Mouse (Mus musculus) forebrain, embryonic 11.5 days (tissue): ENCODE results near the gene Acad10. TPM values are rescaled to one million over a fixed set of nuclear protein-coding genes. Genes with fewer than 3 reads are reported as not detected.
"Not testable (repeated sequence)": the region's sequence is repeated elsewhere in the genome, so short reads cannot be mapped to it uniquely, and the experiment has no call there.

Source experiments
- ATAC-seq: fragments of 200-750 bp; cut with Nextera tagmentation; replicated peaks from 2 replicates; pipeline ENCODE4 v1.8.0; 2017; ENCODE audit warnings: moderate TSS enrichment; ENCODE audit not compliant: low FRiP score
- DNase-seq: peaks from one replicate; pipeline ENCODE4 v3.0.0-alpha.2; 2017; ENCODE audit warnings: low spot score
- H3K27ac ChIP-seq: fragments of 300-500 bp; sonication (generic); 2 replicates; pipeline ENCODE4 v1.5.1; 2014; ENCODE audit warnings: low read depth, low read length
- H3K27me3 ChIP-seq: fragments of 300-500 bp; sonication (generic); 2 replicates; pipeline ENCODE4 v1.6.1; 2014; ENCODE audit warnings: mild to moderate bottlenecking, low read length, mixed read lengths; ENCODE audit not compliant: control insufficient read depth, insufficient read depth
- H3K36me3 ChIP-seq: fragments of 300-500 bp; sonication (generic); 2 replicates; pipeline ENCODE4 v1.6.1; 2014; ENCODE audit warnings: mild to moderate bottlenecking, low read length, moderate library complexity, mixed read lengths; ENCODE audit not compliant: control insufficient read depth, insufficient read depth
- H3K4me1 ChIP-seq: fragments of 300-500 bp; sonication (generic); replicated peaks from 2 replicates; pipeline ENCODE4 v1.6.1; 2014; ENCODE audit warnings: low read length, mixed read lengths; ENCODE audit not compliant: control insufficient read depth, insufficient read depth
- H3K4me2 ChIP-seq: fragments of 300-500 bp; sonication (generic); 2 replicates; pipeline ENCODE4 v1.6.1; 2014; ENCODE audit warnings: low read depth, mild to moderate bottlenecking, low read length, moderate library complexity, mixed read lengths; ENCODE audit not compliant: severe bottlenecking
- H3K4me3 ChIP-seq: fragments of 300-500 bp; sonication (generic); 2 replicates; pipeline ENCODE4 v1.5.1; 2014; ENCODE audit warnings: low read depth, low read length
- H3K9ac ChIP-seq: fragments of 300-500 bp; sonication (generic); 2 replicates; pipeline ENCODE4 v1.6.1; 2014; ENCODE audit warnings: low read length
- H3K9me3 ChIP-seq: fragments of 300-500 bp; sonication (generic); 2 replicates; pipeline ENCODE4 v1.6.1; 2016; ENCODE audit warnings: low read length, mixed read lengths; ENCODE audit not compliant: control insufficient read depth
- WGBS: fragments of 180-500 bp; shearing (Covaris S2); extraction: QIAGEN DNeasy Blood & Tissue Kit; methylation state at CpG from one replicate; pipeline ENCODE4 v1.1.7; 2014; 5-methylcytosine and 5-hydroxymethylcytosine counted together
- polyA plus RNA-seq: library from polyadenylated mRNA; unstranded; fragments of >200 nt; fragmentation: Nextera tagmentation; extraction: Ambion mirVana; gene quantifications from 2 replicates; pipeline ENCODE4 v1.2.1, GENCODE M21; 2014

Acad10 gene
- polyA plus RNA-seq, 1 experiment from 2014 or later: 1.9 TPM

- 93% methylated on average over 9 of the region's 9 CpGs for WGBS
- Histone ChIP-seq H3K27ac (no peak overlapping the region), H3K4me3 (no peak overlapping the region), H3K4me1 (no peaks in the 10 kb centered on the region), H3K9ac (no peak overlapping the region), H3K4me2 (no peak overlapping the region), H3K36me3 (no peaks in the 10 kb centered on the region), H3K9me3 (no peaks in the 10 kb centered on the region), H3K27me3 (no peaks in the 10 kb centered on the region)
- no peak for DNase-seq
- no peak for ATAC-seq
Measured at GRCm38 (mm10) chr5:121639601-121640000, 20.7 kb downstream of the Acad10 start.

GRCm38 (mm10) chr5:121637296-121637695, 23.0 kb downstream of the Acad10 start:
- 85% methylated on average over 6 of the region's 6 CpGs for WGBS
- Histone ChIP-seq H3K27me3 (no peaks in the 10 kb centered on the region), H3K4me3 (no peak overlapping the region), H3K9me3 (no peaks in the 10 kb centered on the region), H3K9ac (no peak overlapping the region), H3K4me1 (no peaks in the 10 kb centered on the region), H3K36me3 (no peaks in the 10 kb centered on the region), H3K4me2 (no peak overlapping the region), H3K27ac (no peak overlapping the region)
- DNase-seq (no peak), ATAC-seq (no peak)

DNA sequence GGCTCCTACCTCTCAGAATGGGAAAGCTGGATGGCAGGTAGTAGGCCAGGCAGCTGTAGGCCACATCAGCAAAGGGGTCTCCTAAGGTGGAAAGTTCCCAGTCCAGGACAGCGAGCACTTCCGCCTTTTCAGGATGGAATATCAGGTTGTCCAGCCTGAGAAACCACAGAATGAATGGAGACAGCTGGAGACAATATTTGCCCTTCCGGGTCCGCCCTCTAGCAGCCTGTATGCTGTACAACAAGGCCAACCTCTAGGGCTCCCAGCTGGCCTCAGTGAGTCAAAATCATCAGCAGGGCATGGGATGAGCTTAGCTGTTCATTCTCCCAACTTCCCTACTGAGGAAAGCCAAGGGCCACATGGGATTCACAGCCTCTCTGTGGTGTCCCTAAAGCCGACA, 25.6 kb downstream of the Acad10 start:
- 92% methylated on average over 5 of the region's 5 CpGs for WGBS
- H3K9ac ChIP-seq: no peak overlapping the region
- no peaks in the 10 kb centered on the region for H3K27me3 ChIP-seq
- H3K36me3 ChIP-seq: no peaks in the 10 kb centered on the region
- H3K27ac ChIP-seq: no peak overlapping the region
- ATAC-seq (no peak), DNase-seq (no peak)
- H3K9me3 ChIP-seq: no peaks in the 10 kb centered on the region
- H3K4me3 ChIP-seq: no peak overlapping the region
- no peaks in the 10 kb centered on the region for H3K4me1 ChIP-seq
- H3K4me2 ChIP-seq: no peak overlapping the region

- no peak for ATAC-seq
- Histone ChIP-seq H3K4me3 (no peak overlapping the region), H3K9me3 (no peaks in the 10 kb centered on the region), H3K9ac (no peak overlapping the region), H3K36me3 (no peaks in the 10 kb centered on the region), H3K27me3 (no peaks in the 10 kb centered on the region), H3K4me1 (no peaks in the 10 kb centered on the region), H3K27ac (no peak overlapping the region), H3K4me2 (no peak overlapping the region)
- 42% methylated on average over 3 of the region's 3 CpGs for WGBS
- DNase-seq: no peak
Measured at GRCm38 (mm10) chr5:121632804-121633203, 27.5 kb downstream of the Acad10 start.

DNA sequence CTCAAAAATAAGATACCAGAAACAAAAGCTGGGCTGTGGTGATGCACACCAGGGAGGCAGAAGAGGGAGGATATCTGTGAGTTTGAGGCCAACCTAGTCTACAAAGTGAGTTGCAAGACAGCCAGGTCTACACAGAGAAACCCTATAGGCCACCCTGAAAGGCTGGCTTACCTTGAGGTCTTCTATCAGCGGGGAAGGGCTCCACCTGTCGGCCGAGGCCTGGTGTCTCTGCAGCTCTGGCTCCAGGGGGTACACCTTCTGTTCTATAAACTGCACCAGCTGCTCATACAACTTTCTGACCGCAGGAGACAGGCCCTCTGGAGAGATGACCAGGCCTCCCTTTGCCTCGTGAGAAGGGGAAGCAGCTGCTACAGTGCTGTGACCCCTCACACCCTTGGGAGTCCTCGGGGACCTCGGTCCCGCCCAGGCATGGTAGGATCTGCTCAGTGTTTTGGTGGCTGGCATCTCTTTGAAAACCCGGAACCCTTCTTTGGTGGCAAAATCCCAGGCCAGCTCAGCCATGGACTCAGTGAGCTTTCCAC, 29.1 kb downstream of the Acad10 start:
- 76% methylated on average over 9 of the region's 9 CpGs for WGBS

DNA sequence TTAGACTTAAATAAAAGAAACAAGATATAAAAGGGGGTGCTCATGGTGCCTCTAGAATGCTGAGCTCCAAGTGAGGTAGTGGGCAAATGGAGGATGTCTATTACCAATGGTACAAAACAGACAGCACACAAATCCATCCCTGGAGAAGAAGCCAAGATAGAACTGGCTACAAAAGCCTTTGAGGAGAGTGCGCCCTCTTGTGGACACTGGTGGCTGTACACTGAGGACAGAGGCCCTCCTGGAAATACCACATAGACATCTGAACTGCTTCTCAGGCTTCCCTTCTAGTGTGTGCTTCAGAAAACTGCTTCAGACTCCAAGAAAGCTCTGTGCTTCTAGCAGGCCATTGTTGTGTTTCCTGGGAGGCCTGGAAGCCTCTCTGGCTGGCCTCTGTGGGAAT, 32.4 kb downstream of the Acad10 start:
- Histone ChIP-seq H3K27me3 (no peaks in the 10 kb centered on the region), H3K4me2 (no peak overlapping the region), H3K9ac (no peak overlapping the region), H3K36me3 (no peaks in the 10 kb centered on the region), H3K9me3 (no peaks in the 10 kb centered on the region), H3K27ac (no peak overlapping the region), H3K4me3 (no peak overlapping the region), H3K4me1 (no peaks in the 10 kb centered on the region)
- no peak for ATAC-seq
- WGBS: 0% methylated on average over 1 of the region's 1 CpGs
- DNase-seq: peak; percentile 84

More for the DNA sequence above, 29.1 kb downstream of the Acad10 start:
- not testable (repeated sequence) for ATAC-seq, H3K27me3 ChIP-seq, H3K27ac ChIP-seq, H3K9me3 ChIP-seq, H3K4me3 ChIP-seq, H3K4me1 ChIP-seq, H3K9ac ChIP-seq, H3K36me3 ChIP-seq, H3K4me2 ChIP-seq, DNase-seq

GRCm38 (mm10) chr5:121623241-121623640, 37.1 kb downstream of the Acad10 start:
- Histone ChIP-seq H3K4me3 (no peak overlapping the region), H3K4me1 (peaks cover 4% of the 10 kb centered on the region; the same call in 1 of the 2 replicates), H3K36me3 (no peaks in the 10 kb centered on the region), H3K9ac (no peak overlapping the region), H3K27me3 (no peaks in the 10 kb centered on the region), H3K4me2 (no peak overlapping the region), H3K9me3 (no peaks in the 10 kb centered on the region), H3K27ac (no peak overlapping the region)
- 78% methylated on average over 3 of the region's 3 CpGs for WGBS
- no peak for ATAC-seq
- no peak for DNase-seq

DNA sequence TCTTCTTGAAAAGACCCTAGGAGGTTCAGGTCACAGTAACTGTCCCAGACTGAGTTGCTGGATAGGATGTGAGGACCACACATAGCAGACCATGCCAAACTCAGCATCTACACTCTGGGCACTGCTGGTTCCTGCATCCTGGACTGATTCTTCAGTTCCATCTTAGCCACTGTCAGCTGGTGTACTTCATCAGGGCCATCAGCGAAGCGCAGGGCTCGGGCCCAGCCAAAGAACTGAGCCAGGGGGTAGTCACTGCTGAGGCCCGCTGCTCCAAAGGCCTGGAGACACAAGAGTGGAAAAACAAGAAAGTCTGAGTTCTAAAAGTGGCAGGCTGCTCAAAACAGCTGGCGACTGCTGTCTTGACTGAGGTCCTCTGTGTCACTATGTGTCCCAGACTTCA, 39.2 kb downstream of the Acad10 start:
- H3K36me3 ChIP-seq: no peaks in the 10 kb centered on the region
- DNase-seq (no peak), ATAC-seq (no peak)
- no peak overlapping the region for H3K4me3 ChIP-seq
- 94% methylated on average over 5 of the region's 5 CpGs for WGBS
- no peak overlapping the region for H3K4me2 ChIP-seq
- H3K4me1 ChIP-seq: peaks cover 7% of the 10 kb centered on the region; the same call in 1 of the 2 replicates
- no peak overlapping the region for H3K27ac ChIP-seq
- no peaks in the 10 kb centered on the region for H3K27me3 ChIP-seq
- H3K9me3 ChIP-seq: no peaks in the 10 kb centered on the region
- no peak overlapping the region for H3K9ac ChIP-seq
